Mouse (Mus musculus) intestine, embryonic 16.5 days (tissue): ENCODE data around the gene Kcne3. TPM values are rescaled to one million over a fixed set of nuclear protein-coding genes. Genes with fewer than 3 reads are reported as not detected.

Source experiments
- ATAC-seq: fragments of 200-750 bp; cut with Nextera tagmentation; 2 replicates; pipeline ENCODE4 v1.8.0; 2017; ENCODE audit warnings: moderate TSS enrichment, moderate library complexity
- H3K27ac ChIP-seq: fragments of 300-500 bp; sonication (generic); 2 replicates; pipeline ENCODE4 v1.5.1; 2014; ENCODE audit warnings: mild to moderate bottlenecking, low read length
- H3K27me3 ChIP-seq: fragments of 300-500 bp; sonication (generic); replicated peaks from 2 replicates; pipeline ENCODE4 v1.6.1; 2014; ENCODE audit warnings: low read length, control low read depth, mixed read lengths; ENCODE audit not compliant: control insufficient read depth, insufficient read depth
- H3K36me3 ChIP-seq: fragments of 300-500 bp; sonication (generic); 2 replicates; pipeline ENCODE4 v1.6.1; 2014; ENCODE audit warnings: low read length, control low read depth; ENCODE audit not compliant: control insufficient read depth, insufficient read depth
- H3K4me1 ChIP-seq: fragments of 300-500 bp; sonication (generic); 2 replicates; pipeline ENCODE4 v1.6.1; 2014; ENCODE audit warnings: low read length, control low read depth, mixed read lengths; ENCODE audit not compliant: control insufficient read depth, insufficient read depth
- H3K4me2 ChIP-seq: fragments of 300-500 bp; sonication (generic); 2 replicates; pipeline ENCODE4 v1.6.1; 2014; ENCODE audit warnings: low read depth, low read length, control low read depth
- H3K4me3 ChIP-seq: fragments of 300-500 bp; sonication (generic); 2 replicates; pipeline ENCODE4 v1.5.1; 2014; ENCODE audit warnings: mild to moderate bottlenecking, low read length
- H3K9ac ChIP-seq: fragments of 300-500 bp; sonication (generic); 2 replicates; pipeline ENCODE4 v1.6.1; 2014; ENCODE audit warnings: low read depth, low read length
- H3K9me3 ChIP-seq: fragments of 300-500 bp; sonication (generic); 2 replicates; pipeline ENCODE4 v1.6.1; 2016; ENCODE audit warnings: low read length, control low read depth; ENCODE audit not compliant: control insufficient read depth
- WGBS: fragments of 180-500 bp; shearing (Covaris S2); extraction: QIAGEN DNeasy Blood & Tissue Kit; methylation state at CpG from one replicate; pipeline ENCODE4 v1.1.7; 2014; 5-methylcytosine and 5-hydroxymethylcytosine counted together
- polyA plus RNA-seq: library from polyadenylated mRNA; unstranded; fragments of >200 nt; fragmentation: Nextera tagmentation; extraction: Ambion mirVana; gene quantifications from 2 replicates; pipeline ENCODE4 v1.2.1, GENCODE M21; 2015

The Kcne3 gene
- polyA plus RNA-seq, 1 experiment from 2014 or later = 66.6 TPM

- 68% methylated on average over 10 of the region's 10 CpGs for WGBS
These were observed 26.2 kb upstream of the Kcne3 start for GRCm38 (mm10) chr7:100150086-100150485.

GRCm38 (mm10) chr7:100150626-100151025 lies 25.7 kb upstream of the Kcne3 start:
- H3K9me3 ChIP-seq = no peaks in the 10 kb centered on the region
- H3K36me3 ChIP-seq = no peaks in the 10 kb centered on the region
- no peak for ATAC-seq
- no peak overlapping the region for H3K9ac ChIP-seq
- whole genome bisulfite sequencing = 76% methylated on average over 11 of the region's 11 CpGs
- H3K4me1 ChIP-seq = no peaks in the 10 kb centered on the region
- H3K27ac ChIP-seq = no peak overlapping the region
- no peaks in the 10 kb centered on the region for H3K27me3 ChIP-seq
- no peak overlapping the region for H3K4me2 ChIP-seq
- no peak overlapping the region for H3K4me3 ChIP-seq

More at GRCm38 (mm10) chr7:100150086-100150485, 26.2 kb upstream of the Kcne3 start:
- Histone ChIP-seq H3K27me3 (no peaks in the 10 kb centered on the region), H3K27ac (no peak overlapping the region), H3K9me3 (no peaks in the 10 kb centered on the region), H3K36me3 (no peaks in the 10 kb centered on the region), H3K4me3 (no peak overlapping the region), H3K4me1 (no peaks in the 10 kb centered on the region), H3K4me2 (no peak overlapping the region), H3K9ac (no peak overlapping the region)
- ATAC-seq = no peak

GRCm38 (mm10) chr7:100157669-100158068 lies 18.6 kb upstream of the Kcne3 start:
- Histone ChIP-seq H3K4me3 (no peak overlapping the region), H3K27ac (no peak overlapping the region), H3K36me3 (no peaks in the 10 kb centered on the region), H3K4me2 (no peak overlapping the region), H3K4me1 (peaks cover 4% of the 10 kb centered on the region; the same call in 1 of the 2 replicates), H3K9ac (no peak overlapping the region), H3K27me3 (no peaks in the 10 kb centered on the region), H3K9me3 (no peaks in the 10 kb centered on the region)
- 63% methylated on average over 4 of the region's 4 CpGs for WGBS
- ATAC-seq = no peak

- Histone ChIP-seq H3K27me3 (no peaks in the 10 kb centered on the region), H3K4me1 (peaks cover 4% of the 10 kb centered on the region; the same call in 1 of the 2 replicates), H3K9ac (peak within 1 kb of the TSS; percentile 97), H3K4me3 (peak within 1 kb of the TSS; percentile 84), H3K36me3 (no peaks in the 10 kb centered on the region), H3K9me3 (no peaks in the 10 kb centered on the region), H3K4me2 (peak within 1 kb of the TSS; percentile 86), H3K27ac (peak within 1 kb of the TSS; percentile 98)
- WGBS = under 1% methylated on average over 77 of the region's 78 CpGs
- ATAC-seq = peak; percentile 97
These were observed 17.0 kb upstream of the Kcne3 start, which contains the start of gene Lipt2 for GRCm38 (mm10) chr7:100159105-100159841. Gene Lipt2 (plus strand): TSS chr7:100159277.

GRCm38 (mm10) chr7:100160006-100160405 lies 16.3 kb upstream of the Kcne3 start:
- no peaks in the 10 kb centered on the region for H3K36me3 ChIP-seq
- H3K4me3 ChIP-seq = peak overlapping the region; percentile 84
- peak overlapping the region; percentile 86 for H3K4me2 ChIP-seq
- no peaks in the 10 kb centered on the region for H3K9me3 ChIP-seq
- WGBS = 62% methylated on average over 7 of the region's 7 CpGs
- H3K4me1 ChIP-seq = peaks cover 4% of the 10 kb centered on the region; the same call in 1 of the 2 replicates
- peak overlapping the region; percentile 97 for H3K9ac ChIP-seq
- no peaks in the 10 kb centered on the region for H3K27me3 ChIP-seq
- ATAC-seq = peak; percentile 2; the same call in 1 of the 2 replicates
- peak overlapping the region; percentile 98; the same call in 1 of the 2 replicates for H3K27ac ChIP-seq

GRCm38 (mm10) chr7:100163506-100163905 lies 12.8 kb upstream of the Kcne3 start:
- ATAC-seq = no peak
- no peaks in the 10 kb centered on the region for H3K9me3 ChIP-seq
- H3K27me3 ChIP-seq = no peaks in the 10 kb centered on the region
- no peak overlapping the region for H3K9ac ChIP-seq
- no peak overlapping the region for H3K4me3 ChIP-seq
- H3K27ac ChIP-seq = no peak overlapping the region
- H3K4me2 ChIP-seq = no peak overlapping the region
- peaks cover 4% of the 10 kb centered on the region; the same call in 1 of the 2 replicates for H3K4me1 ChIP-seq
- WGBS = 82% methylated on average over 4 of the region's 4 CpGs
- no peaks in the 10 kb centered on the region for H3K36me3 ChIP-seq

- no peaks in the 10 kb centered on the region for H3K9me3 ChIP-seq
- no peaks in the 10 kb centered on the region for H3K27me3 ChIP-seq
- H3K36me3 ChIP-seq = no peaks in the 10 kb centered on the region
- H3K9ac ChIP-seq = no peak overlapping the region
- H3K4me3 ChIP-seq = no peak overlapping the region
- H3K4me2 ChIP-seq = no peak overlapping the region
- no peaks in the 10 kb centered on the region for H3K4me1 ChIP-seq
- WGBS = 72% methylated on average over 11 of the region's 11 CpGs
- no peak for ATAC-seq
- H3K27ac ChIP-seq = no peak overlapping the region
These were observed 7.6 kb upstream of the Kcne3 start for GRCm38 (mm10) chr7:100168654-100169053.

- no peak overlapping the region for H3K4me2 ChIP-seq
- H3K9me3 ChIP-seq = no peaks in the 10 kb centered on the region
- H3K27me3 ChIP-seq = no peaks in the 10 kb centered on the region
- H3K9ac ChIP-seq = no peak overlapping the region
- no peak overlapping the region for H3K27ac ChIP-seq
- H3K4me3 ChIP-seq = no peak overlapping the region
- no peaks in the 10 kb centered on the region for H3K4me1 ChIP-seq
- no peak for ATAC-seq
- no peaks in the 10 kb centered on the region for H3K36me3 ChIP-seq
- WGBS = 64% methylated on average over 4 of the region's 4 CpGs
These were observed 5.5 kb upstream of the Kcne3 start for GRCm38 (mm10) chr7:100170756-100171155.

- Histone ChIP-seq H3K4me2 (peak overlapping the region; percentile 65), H3K9me3 (no peaks in the 10 kb centered on the region), H3K9ac (peak overlapping the region; percentile 64), H3K4me3 (peak overlapping the region; percentile 50), H3K27ac (peak overlapping the region; percentile 61), H3K27me3 (no peaks in the 10 kb centered on the region; the same call in 1 of the 2 replicates), H3K4me1 (peaks cover 15% of the 10 kb centered on the region), H3K36me3 (no peaks in the 10 kb centered on the region)
- ATAC-seq = peak; percentile 89
- 10% methylated on average over 30 of the region's 30 CpGs for WGBS
These were observed 2.0 kb downstream of the Kcne3 start for GRCm38 (mm10) chr7:100178016-100178890.
